Mouse (Mus musculus): ENCODE data around the gene Zfp652. TPM values are rescaled to one million over a fixed set of nuclear protein-coding genes. Genes with fewer than 3 reads are reported as not detected.

Zfp652 gene
- polyA plus RNA-seq, 1 experiment from 2014 or later = 6.7 TPM

- no peak overlapping the region for H3K4me3 ChIP-seq (ENCODE audit: control insufficient read depth in 1 of 2, insufficient read depth in 1 of 2, low read depth in 1 of 2, low read length in 2 of 2)
- 51% methylated on average over 18 of the region's 18 CpGs for WGBS
- H3K27ac ChIP-seq (replicated peaks in 1 of 2; ENCODE audit: control insufficient read depth in 1 of 2, insufficient read depth in 1 of 2, low read depth in 2 of 2, low read length in 2 of 2) = no peak overlapping the region
- peaks cover 62% of the 10 kb centered on the region for H3K27me3 ChIP-seq (ENCODE audit: control insufficient read depth, insufficient read depth, low read length)
- peaks cover 6% of the 10 kb centered on the region; the same call in 1 of the 2 replicates for H3K36me3 ChIP-seq (ENCODE audit: control insufficient read depth, insufficient read depth, low read length)
- no peaks in the 10 kb centered on the region for H3K9me3 ChIP-seq (ENCODE audit: control insufficient read depth, low read length)
- no peak overlapping the region for H3K9ac ChIP-seq (ENCODE audit: low read length)
- H3K4me1 ChIP-seq (ENCODE audit: control insufficient read depth in 2 of 2, insufficient read depth in 2 of 2, low read length in 2 of 2) = peaks cover 37 to 54% of the 10 kb centered on the region in 2 experiments
- no peak overlapping the region for H3K4me2 ChIP-seq (ENCODE audit: low read length)
- no peak for ATAC-seq (ENCODE audit: insufficient number of reproducible peaks, insufficient read depth, low FRiP score, low read depth)
Measured at GRCm38 (mm10) chr11:95832129-95833005, 119.9 kb downstream of the Zfp652 start.

DNA sequence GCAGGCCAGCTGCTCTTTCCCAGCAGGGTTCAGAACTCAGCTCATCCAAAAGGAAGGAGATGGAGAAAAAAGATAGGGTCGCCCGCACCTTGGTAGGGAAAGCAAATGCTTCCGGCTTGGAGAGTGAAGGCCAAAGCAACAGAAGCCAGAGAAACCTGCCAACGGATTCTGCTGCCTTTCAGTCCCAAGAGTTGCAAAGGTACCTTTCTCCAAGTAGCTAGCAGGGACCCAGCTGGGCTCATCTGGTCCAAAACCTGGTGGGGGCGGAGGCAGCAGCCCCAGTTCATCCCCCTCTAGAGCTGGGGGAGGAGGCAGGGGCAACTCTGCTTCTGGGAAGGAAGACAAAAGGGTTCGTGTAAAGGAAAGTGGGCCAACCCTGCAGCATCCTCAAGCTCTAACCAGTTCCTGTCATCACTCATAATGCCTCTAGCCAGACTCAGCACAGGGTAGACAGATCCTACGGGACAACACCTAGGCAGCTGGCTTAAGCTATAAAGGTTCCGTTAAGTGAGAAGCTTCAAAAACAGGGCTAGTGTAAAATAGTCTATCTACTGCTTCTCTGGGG, 120.6 kb downstream of the Zfp652 start:
- H3K36me3 ChIP-seq (ENCODE audit: control insufficient read depth, insufficient read depth, low read length) = peaks cover 6% of the 10 kb centered on the region; the same call in 1 of the 2 replicates
- no peak overlapping the region for H3K27ac ChIP-seq (replicated peaks in 1 of 2; ENCODE audit: control insufficient read depth in 1 of 2, insufficient read depth in 1 of 2, low read depth in 2 of 2, low read length in 2 of 2)
- H3K4me1 ChIP-seq (ENCODE audit: control insufficient read depth in 2 of 2, insufficient read depth in 2 of 2, low read length in 2 of 2) = peaks cover 40 to 61% of the 10 kb centered on the region in 2 experiments
- H3K9ac ChIP-seq (ENCODE audit: low read length) = no peak overlapping the region
- peaks cover 58% of the 10 kb centered on the region for H3K27me3 ChIP-seq (ENCODE audit: control insufficient read depth, insufficient read depth, low read length)
- 32% methylated on average over 8 of the region's 8 CpGs for WGBS
- H3K9me3 ChIP-seq (ENCODE audit: control insufficient read depth, low read length) = no peaks in the 10 kb centered on the region
- H3K4me3 ChIP-seq (ENCODE audit: control insufficient read depth in 1 of 2, insufficient read depth in 1 of 2, low read depth in 1 of 2, low read length in 2 of 2) = no peak overlapping the region
- no peak overlapping the region for H3K4me2 ChIP-seq (ENCODE audit: low read length)
- no peak for ATAC-seq (ENCODE audit: insufficient number of reproducible peaks, insufficient read depth, low FRiP score, low read depth)

DNA sequence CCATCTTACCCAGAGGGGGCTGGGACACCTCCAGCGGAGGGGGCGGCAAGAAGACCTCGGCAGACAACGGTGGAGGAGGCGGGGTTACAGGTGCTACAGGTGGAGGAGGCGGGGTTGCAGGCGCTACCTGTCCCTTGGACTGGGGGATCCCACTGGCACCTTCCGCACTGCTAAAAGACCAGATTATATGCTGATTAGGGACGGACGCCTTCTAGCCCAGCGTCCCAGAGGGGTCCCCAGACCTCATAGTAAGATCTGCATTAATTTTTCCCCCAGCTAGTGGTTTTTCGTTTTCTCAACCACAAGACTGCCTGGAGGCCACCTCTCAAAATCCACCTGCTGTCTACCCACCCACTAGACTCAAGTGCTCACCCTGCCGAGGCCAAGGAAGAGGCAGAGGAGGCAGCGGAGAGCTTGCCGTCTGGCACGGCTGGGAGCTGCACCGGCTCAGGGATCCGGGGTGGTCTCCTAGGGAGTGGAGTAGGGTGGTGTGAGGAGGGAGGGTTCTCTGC, 121.2 kb downstream of the Zfp652 start:
- Histone ChIP-seq H3K36me3 (ENCODE audit: control insufficient read depth, insufficient read depth, low read length) (peaks cover 6% of the 10 kb centered on the region; the same call in 1 of the 2 replicates), H3K9ac (ENCODE audit: low read length) (peak overlapping the region; percentile 1; the same call in 1 of the 2 replicates), H3K9me3 (ENCODE audit: control insufficient read depth, low read length) (no peaks in the 10 kb centered on the region), H3K4me3 (ENCODE audit: control insufficient read depth in 1 of 2, insufficient read depth in 1 of 2, low read depth in 1 of 2, low read length in 2 of 2) (no peak overlapping the region), H3K27ac (replicated peaks in 1 of 2; ENCODE audit: control insufficient read depth in 1 of 2, insufficient read depth in 1 of 2, low read depth in 2 of 2, low read length in 2 of 2) (no peak overlapping the region), H3K27me3 (ENCODE audit: control insufficient read depth, insufficient read depth, low read length) (peaks cover 53% of the 10 kb centered on the region), H3K4me2 (ENCODE audit: low read length) (peak overlapping the region; percentile 11), H3K4me1 (ENCODE audit: control insufficient read depth in 2 of 2, insufficient read depth in 2 of 2, low read length in 2 of 2) (peaks cover 40 to 66% of the 10 kb centered on the region in 2 experiments)
- 15% methylated on average over 18 of the region's 18 CpGs for WGBS
- ATAC-seq (ENCODE audit: insufficient number of reproducible peaks, insufficient read depth, low FRiP score, low read depth) = no peak

DNA sequence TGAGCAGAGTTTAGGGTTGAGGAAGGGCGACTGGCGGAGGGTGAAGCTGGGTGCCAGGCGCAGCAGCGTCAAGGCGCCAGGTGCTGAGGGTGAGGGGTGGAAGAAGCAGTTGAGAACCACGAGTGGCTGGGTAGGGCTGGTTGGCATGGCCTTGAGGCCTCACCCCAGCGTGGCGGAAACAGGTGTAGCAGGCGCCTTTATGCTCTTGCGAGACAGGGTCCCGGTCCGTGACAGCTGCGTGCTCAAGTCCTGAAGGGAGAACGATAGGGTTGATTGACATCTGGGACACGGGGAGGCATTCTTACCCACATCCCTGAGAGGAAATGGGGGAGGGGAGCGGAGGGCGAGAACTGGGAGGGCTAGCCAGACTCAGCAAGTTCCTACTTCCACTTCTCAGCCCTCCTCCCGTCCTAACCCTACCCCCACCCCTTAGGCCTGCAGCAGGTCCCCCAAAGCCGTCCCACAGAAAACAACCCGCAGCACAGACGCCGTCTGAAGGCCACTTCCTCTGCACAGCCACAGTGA, 121.7 kb downstream of the Zfp652 start:
- H3K36me3 ChIP-seq (ENCODE audit: control insufficient read depth, insufficient read depth, low read length) = peaks cover 6% of the 10 kb centered on the region; the same call in 1 of the 2 replicates
- H3K27me3 ChIP-seq (ENCODE audit: control insufficient read depth, insufficient read depth, low read length) = peaks cover 48% of the 10 kb centered on the region
- peak overlapping the region; percentile 1; the same call in 1 of the 2 replicates for H3K9ac ChIP-seq (ENCODE audit: low read length)
- peak overlapping the region; percentile 11 for H3K4me2 ChIP-seq (ENCODE audit: low read length)
- H3K4me3 ChIP-seq (ENCODE audit: control insufficient read depth in 1 of 2, insufficient read depth in 1 of 2, low read depth in 1 of 2, low read length in 2 of 2) = no peak overlapping the region
- WGBS = 5% methylated on average over 22 of the region's 22 CpGs
- 0 out of 4 replicates have a peak overlapping the region, but pooled peaks of 1 of the 2 experiments have one; percentile 33 for H3K27ac ChIP-seq (replicated peaks in 1 of 2; ENCODE audit: control insufficient read depth in 1 of 2, insufficient read depth in 1 of 2, low read depth in 2 of 2, low read length in 2 of 2)
- peaks cover 40 to 66% of the 10 kb centered on the region in 2 experiments for H3K4me1 ChIP-seq (ENCODE audit: control insufficient read depth in 2 of 2, insufficient read depth in 2 of 2, low read length in 2 of 2)
- no peaks in the 10 kb centered on the region for H3K9me3 ChIP-seq (ENCODE audit: control insufficient read depth, low read length)
- 0 out of 2 replicates have a peak, but pooled peaks have one; percentile 49 for ATAC-seq (ENCODE audit: insufficient number of reproducible peaks, insufficient read depth, low FRiP score, low read depth)

GRCm38 (mm10) chr11:95834742-95835710, 122.6 kb downstream of the Zfp652 start:
- WGBS = 7% methylated on average over 15 of the region's 15 CpGs

DNA sequence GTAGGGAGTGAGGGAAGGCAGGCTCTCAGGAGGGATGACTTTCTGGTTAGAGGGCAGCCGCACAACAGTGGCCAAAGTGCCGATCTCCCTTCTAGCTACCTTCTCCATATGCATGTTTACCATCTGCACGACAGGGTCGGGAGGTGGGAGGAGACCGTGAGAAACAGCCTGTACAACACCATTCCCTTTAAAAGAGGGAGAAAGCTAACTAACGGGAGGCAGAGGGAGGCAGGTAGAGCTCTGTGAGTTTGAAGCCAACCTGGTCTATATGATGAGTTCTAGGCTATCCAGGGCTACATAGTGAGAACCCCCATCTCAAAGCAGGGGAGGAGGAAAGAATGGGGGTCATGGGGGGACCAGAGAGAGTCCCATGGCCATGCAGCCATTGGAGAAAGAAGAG, 123.4 kb downstream of the Zfp652 start:
- WGBS = 22% methylated on average over 6 of the region's 6 CpGs
- Histone ChIP-seq H3K9me3 (ENCODE audit: control insufficient read depth, low read length) (no peaks in the 10 kb centered on the region), H3K9ac (ENCODE audit: low read length) (no peak overlapping the region), H3K4me3 (ENCODE audit: control insufficient read depth in 1 of 2, insufficient read depth in 1 of 2, low read depth in 1 of 2, low read length in 2 of 2) (no peak overlapping the region), H3K27ac (replicated peaks in 1 of 2; ENCODE audit: control insufficient read depth in 1 of 2, insufficient read depth in 1 of 2, low read depth in 2 of 2, low read length in 2 of 2) (peak overlapping the region in 1 of 2 experiments; percentile 55; a peak in 2 of 4 replicates), H3K4me2 (ENCODE audit: low read length) (peak overlapping the region; percentile 31), H3K36me3 (ENCODE audit: control insufficient read depth, insufficient read depth, low read length) (peaks cover 6% of the 10 kb centered on the region; the same call in 1 of the 2 replicates), H3K27me3 (ENCODE audit: control insufficient read depth, insufficient read depth, low read length) (peaks cover 32% of the 10 kb centered on the region), H3K4me1 (ENCODE audit: control insufficient read depth in 2 of 2, insufficient read depth in 2 of 2, low read length in 2 of 2) (peaks cover 40 to 56% of the 10 kb centered on the region in 2 experiments)
- no peak for ATAC-seq (ENCODE audit: insufficient number of reproducible peaks, insufficient read depth, low FRiP score, low read depth)

More at GRCm38 (mm10) chr11:95834742-95835710, 122.6 kb downstream of the Zfp652 start:
- peak; percentile 57 for ATAC-seq (ENCODE audit: insufficient number of reproducible peaks, insufficient read depth, low FRiP score, low read depth)
- H3K4me3 ChIP-seq (ENCODE audit: control insufficient read depth in 1 of 2, insufficient read depth in 1 of 2, low read depth in 1 of 2, low read length in 2 of 2) = no peak overlapping the region
- H3K4me1 ChIP-seq (ENCODE audit: control insufficient read depth in 2 of 2, insufficient read depth in 2 of 2, low read length in 2 of 2) = peaks cover 40 to 64% of the 10 kb centered on the region in 2 experiments
- no peak overlapping the region for H3K9ac ChIP-seq (ENCODE audit: low read length)
- H3K27ac ChIP-seq (replicated peaks in 1 of 2; ENCODE audit: control insufficient read depth in 1 of 2, insufficient read depth in 1 of 2, low read depth in 2 of 2, low read length in 2 of 2) = peak overlapping the region in 1 of 2 experiments; percentile 55; a peak in 2 of 4 replicates
- peaks cover 40% of the 10 kb centered on the region for H3K27me3 ChIP-seq (ENCODE audit: control insufficient read depth, insufficient read depth, low read length)
- H3K9me3 ChIP-seq (ENCODE audit: control insufficient read depth, low read length) = no peaks in the 10 kb centered on the region
- peaks cover 6% of the 10 kb centered on the region; the same call in 1 of the 2 replicates for H3K36me3 ChIP-seq (ENCODE audit: control insufficient read depth, insufficient read depth, low read length)
- peak overlapping the region; percentile 31; the same call in 1 of the 2 replicates for H3K4me2 ChIP-seq (ENCODE audit: low read length)

All from heart, embryonic 14.5 days (tissue).